Mouse (Mus musculus): ENCODE measurements around the gene Mnat1. TPM values are rescaled to one million over a fixed set of nuclear protein-coding genes. Genes with fewer than 3 reads are reported as not detected.

Gene Mnat1
- total RNA-seq, 2 experiments from 2014 or later, result 16.1 to 17.2 TPM

DNA sequence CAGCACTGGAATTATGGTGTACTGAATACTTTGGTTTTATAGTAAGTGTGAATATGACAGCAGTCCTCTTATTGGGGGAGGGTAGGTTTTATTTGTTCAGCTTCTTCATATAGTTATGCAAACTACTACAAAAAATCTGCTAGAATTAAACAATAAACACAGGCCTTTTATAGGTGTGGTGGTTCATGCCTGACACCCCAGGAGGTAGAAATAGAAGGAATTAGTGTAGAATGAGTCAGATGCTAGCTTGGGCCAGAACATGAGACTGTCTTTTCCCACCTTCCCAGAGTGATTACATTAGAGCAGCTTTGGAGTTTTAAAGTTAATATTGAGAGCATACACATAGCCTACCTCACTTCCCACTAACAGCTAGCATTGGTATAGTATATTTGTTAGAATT is 106.7 kb downstream of the Mnat1 start:
- no peak for DNase-seq

DNA sequence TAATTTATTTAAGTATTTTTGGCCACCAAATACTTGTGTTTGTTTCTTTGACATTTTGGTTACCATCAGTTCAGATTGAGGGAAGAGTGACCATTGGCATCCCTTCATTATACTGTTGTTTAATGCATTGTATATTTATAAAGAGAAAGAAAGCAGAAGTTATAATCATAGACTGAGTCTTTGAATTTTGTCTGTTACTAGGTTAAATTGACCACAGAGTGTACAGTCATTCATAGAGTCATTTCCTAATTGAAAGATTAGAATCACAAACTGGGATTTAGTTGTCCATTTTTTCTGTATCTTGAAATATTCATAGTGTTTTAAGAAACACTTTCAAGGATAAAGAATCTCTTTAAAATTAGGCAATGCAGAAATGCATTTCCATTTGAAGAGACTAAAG is 108.0 kb downstream of the Mnat1 start:
- DNase-seq, result no peak

GRCm38 (mm10) chr12:73232586-73232985 is 109.1 kb downstream of the Mnat1 start:
- no peak for DNase-seq

- peak; percentile 70 for DNase-seq
Observed at GRCm38 (mm10) chr12:73241960-73242359, 118.4 kb downstream of the Mnat1 start.

- DNase-seq, result no peak
Observed at GRCm38 (mm10) chr12:73245687-73246086, 122.2 kb downstream of the Mnat1 start.

DNA sequence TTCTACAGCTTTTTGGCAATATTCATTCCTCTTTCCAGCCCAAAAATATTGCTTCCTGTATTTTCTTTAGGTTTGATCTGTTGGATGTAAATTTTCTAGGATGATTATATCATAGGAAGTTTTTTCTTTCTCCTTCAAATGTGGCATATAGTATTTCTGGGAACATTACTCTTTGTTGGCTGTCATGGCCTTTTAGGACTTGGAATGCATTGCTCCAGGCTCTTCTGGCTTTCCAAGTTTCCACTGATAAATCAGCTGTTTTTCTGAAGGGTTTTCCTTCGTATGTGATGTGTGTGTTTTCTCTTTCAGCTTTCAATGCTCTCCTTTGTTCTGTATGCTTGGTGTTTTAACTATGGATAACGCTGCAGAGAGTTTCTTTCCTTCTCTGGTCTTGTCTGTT is 131.5 kb downstream of the Mnat1 start:
- DNase-seq, result no peak

GRCm38 (mm10) chr12:73259269-73259668 is 135.8 kb downstream of the Mnat1 start:
- no peak for DNase-seq

- no peak for DNase-seq
Observed at GRCm38 (mm10) chr12:73260339-73260738, 136.8 kb downstream of the Mnat1 start.

GRCm38 (mm10) chr12:73265381-73265978 is 142.0 kb downstream of the Mnat1 start:
- no peak for DNase-seq

DNA sequence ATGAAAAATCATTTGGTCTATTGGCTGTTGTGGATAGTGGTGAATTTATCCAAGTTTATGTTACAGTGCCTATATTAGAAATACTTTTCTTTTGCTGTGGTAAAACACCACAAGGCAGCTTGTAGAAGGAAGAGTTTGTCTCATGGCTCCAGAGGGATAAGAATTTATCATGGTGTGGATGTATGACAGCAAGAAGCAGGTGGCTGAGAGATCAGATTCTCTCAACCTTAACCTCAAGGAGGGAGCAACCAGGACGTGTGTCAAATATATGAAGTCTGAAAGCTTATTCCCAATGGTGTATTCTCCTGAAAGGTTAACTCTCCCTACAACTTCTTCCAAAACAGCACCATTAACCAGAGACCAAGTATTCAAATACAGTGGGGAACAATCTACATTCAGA is 143.1 kb downstream of the Mnat1 start:
- DNase-seq, result no peak

- DNase-seq, result no peak
Observed at GRCm38 (mm10) chr12:73268497-73268896, 145.0 kb downstream of the Mnat1 start.

DNA sequence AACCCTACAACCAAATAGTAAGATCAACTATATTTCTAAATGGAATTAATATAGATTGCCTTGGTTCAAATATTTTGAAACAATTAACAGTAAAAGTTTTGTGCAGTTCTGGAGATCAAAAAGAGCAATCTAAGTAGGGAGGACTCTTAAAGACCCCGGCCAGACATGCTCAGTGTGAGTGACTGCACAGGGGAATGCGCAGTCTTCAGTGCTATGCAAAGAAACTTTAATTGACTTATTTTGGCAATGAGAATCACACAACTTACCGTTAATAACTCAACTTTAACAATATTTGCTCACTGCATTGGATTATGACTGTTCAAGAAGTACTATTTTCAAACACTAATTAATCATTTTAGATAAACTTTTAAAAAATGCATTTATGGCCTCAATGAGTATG is 146.0 kb downstream of the Mnat1 start:
- DNase-seq, result no peak

DNA sequence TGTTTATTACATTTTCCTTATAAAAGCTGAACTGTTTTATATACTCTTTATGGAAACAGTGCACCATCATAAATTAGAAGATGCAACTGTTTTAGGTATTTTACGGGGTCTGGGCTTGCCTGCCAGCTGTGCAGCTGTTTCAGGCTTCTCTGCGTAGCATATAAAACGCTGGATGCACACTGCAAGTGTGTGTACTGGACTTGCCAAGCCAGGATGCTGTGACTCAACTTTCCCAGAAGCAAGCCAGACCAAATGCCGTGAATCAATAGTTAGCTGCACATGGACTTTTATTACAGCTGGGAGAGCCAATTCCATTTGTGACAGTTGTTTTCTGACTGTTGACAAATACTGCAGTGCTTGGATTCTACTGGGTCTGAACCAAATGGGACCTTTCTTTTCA is 146.4 kb downstream of the Mnat1 start:
- DNase-seq, result peak; percentile 13

GRCm38 (mm10) chr12:73274921-73275320 is 151.4 kb downstream of the Mnat1 start:
- DNase-seq, result no peak

DNA sequence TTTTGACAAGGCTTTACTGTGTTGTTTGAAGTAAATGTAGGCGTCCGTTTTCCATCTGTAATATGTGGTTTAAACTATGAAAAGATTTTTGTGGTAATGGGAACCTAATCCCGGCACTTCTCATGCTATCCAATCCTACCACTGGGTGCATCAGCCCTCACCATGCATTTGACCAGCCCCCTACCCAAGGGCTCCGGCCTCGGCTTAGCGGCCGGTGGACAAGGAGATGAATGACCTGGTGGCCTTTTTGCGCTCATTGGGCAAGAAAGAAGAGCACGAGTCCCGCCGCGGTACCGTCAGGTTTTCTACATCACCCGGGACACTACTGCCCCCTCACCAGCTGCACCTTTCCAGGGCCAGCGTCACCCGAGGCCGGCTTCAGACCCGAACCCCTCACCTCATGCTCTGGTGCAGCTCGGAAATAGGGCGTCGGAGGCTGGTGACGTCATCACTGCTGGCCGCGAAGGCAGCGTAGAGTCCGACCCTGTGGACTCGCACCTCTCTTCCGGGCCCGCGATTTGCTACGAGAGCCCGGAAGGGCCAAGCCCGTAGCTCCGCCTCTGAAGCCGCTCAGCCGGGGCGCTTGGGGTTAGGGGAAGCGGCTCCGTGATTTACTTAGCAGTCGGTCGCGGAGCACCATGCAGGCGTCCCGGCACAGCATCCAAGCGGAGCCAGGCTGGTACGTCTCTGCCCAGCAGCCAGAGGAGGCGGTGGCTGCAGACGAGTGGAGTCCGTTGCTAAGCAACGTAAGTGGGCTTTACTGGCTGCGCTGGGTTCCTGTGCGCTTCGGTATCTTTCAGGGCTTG is 163.0 kb downstream of the Mnat1 start, which contains the start of the genes Trmt5 and Slc38a6:
Trmt5 (minus strand) TSS at position 424 of the 806 bp plus-strand sequence.
Slc38a6 (plus strand) TSS at position 493 of the 806 bp plus-strand sequence.
- peak; percentile 92 for DNase-seq

- DNase-seq, result peak; percentile 26
Observed at GRCm38 (mm10) chr12:73287609-73288008, 164.1 kb downstream of the Mnat1 start.

DNA sequence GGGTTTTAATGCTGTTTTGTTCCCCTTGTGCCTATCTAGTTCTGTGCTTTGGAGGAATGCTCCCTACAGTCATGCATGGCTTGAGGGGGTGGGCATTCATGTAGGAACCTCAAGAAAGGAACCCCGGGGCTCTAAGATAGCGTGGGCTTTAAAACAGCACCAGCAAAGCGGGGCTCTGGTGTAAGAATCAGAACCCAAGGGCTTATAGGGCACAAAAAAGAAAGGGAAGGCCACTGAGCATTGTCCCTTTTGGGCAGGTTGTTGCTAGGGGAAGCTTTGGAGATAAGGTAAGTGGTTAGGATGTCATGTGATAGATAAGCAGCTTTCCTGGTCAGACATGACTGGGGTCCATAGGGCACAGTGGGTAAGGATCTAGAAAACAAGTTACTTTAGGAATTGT is 165.1 kb downstream of the Mnat1 start:
- DNase-seq, result no peak

GRCm38 (mm10) chr12:73294884-73295283 is 171.4 kb downstream of the Mnat1 start:
- DNase-seq, result no peak

DNA sequence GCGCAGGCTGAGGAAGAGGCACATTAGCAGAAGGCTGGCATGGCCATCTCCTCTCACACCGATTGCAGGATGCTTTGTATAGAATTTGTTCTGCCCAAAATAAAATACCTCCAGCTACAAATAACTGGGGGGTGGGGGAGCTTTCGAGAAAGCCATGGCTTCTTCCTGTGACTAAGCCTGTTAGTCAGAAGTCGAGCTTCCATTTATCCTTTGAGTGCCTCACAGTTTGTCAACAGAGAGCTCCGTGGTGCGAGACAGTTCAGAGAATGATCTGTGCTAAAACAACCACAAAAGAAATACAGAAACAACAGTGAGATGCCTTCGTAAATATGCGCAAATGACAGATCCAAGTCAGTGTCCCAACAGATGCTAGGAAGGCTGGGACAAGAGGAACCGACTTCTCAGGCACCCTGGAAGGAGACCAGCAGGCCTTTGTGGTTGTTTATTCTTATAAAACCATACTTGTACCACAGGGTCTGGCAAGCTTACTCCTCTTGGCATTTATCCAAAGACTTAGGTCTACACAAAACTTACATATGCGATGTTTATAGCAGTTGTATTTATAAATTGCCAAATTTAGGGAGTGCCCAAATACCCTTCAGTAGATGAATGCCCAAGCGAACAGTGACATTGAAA is 172.1 kb downstream of the Mnat1 start:
- no peak for DNase-seq

GRCm38 (mm10) chr12:73298621-73299020 is 175.1 kb downstream of the Mnat1 start:
- DNase-seq, result no peak

GRCm38 (mm10) chr12:73300531-73300930 is 177.0 kb downstream of the Mnat1 start:
- no peak for DNase-seq

- peak; percentile 30 for DNase-seq
Observed at GRCm38 (mm10) chr12:73304636-73305035, 181.1 kb downstream of the Mnat1 start.

DNA sequence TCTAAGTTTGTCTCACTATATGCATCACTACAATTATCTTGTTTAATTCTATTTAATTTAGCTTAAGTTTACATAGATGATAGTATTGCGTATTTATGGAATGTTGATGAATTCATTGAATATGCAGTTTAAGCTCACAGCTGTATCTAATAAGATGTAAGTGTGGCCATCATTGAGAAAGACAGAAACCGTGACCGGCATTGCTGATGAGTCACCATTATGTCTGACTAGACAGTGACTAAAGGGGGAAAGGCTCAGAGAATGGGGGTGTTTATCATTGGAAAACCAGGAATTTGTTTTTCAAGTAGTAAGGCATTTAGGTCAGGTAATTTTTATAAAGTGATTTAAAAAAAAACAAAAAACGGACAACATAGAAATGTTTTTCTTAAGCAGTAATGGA is 184.2 kb downstream of the Mnat1 start:
- DNase-seq, result no peak

Data from gastrocnemius, postnatal 25 days (tissue).